Mouse (Mus musculus) heart, adult 2 months (tissue): ENCODE measurements around the gene 2010109A12Rik. TPM values are rescaled to one million over a fixed set of nuclear protein-coding genes. Genes with fewer than 3 reads are reported as not detected.
A peak's percentile ranks its signal among the peaks of the same experiment; 100 is the strongest.

Experiments
- DNase-seq, 2 experiments: peaks; one replicate each; pipeline ENCODE4 v3.0.0; 2021
- H3K27ac ChIP-seq: fragments of 200-600 bp; 2 replicates; pipeline ENCODE4 v1.8.1; 2022
- H3K27me3 ChIP-seq: fragments of 200-500 bp; 2 replicates; pipeline ENCODE4 v1.6.1; 2012; ENCODE audit warnings: mild to moderate bottlenecking, low read length, inconsistent platforms, mixed read lengths; ENCODE audit not compliant: control insufficient read depth, insufficient read depth
- H3K36me3 ChIP-seq: fragments of 200-500 bp; 2 replicates; pipeline ENCODE4 v1.6.1; 2012; ENCODE audit warnings: low read length, inconsistent platforms; ENCODE audit not compliant: control insufficient read depth, insufficient read depth
- H3K4me1 ChIP-seq: fragments of 200-500 bp; 2 replicates; pipeline ENCODE4 v1.6.1; 2011; ENCODE audit warnings: low read length; ENCODE audit not compliant: control insufficient read depth, insufficient read depth
- H3K4me3 ChIP-seq: fragments of 200-600 bp; 2 replicates; pipeline ENCODE4 v1.8.1; 2022
- H3K79me2 ChIP-seq: fragments of 200-500 bp; replicated peaks from 2 replicates; pipeline ENCODE4 v1.6.1; 2012; ENCODE audit warnings: mild to moderate bottlenecking, inconsistent platforms, low read length, moderate library complexity, mixed read lengths; ENCODE audit not compliant: control insufficient read depth, insufficient read depth
- H3K9ac ChIP-seq: fragments of 200-500 bp; 2 replicates; pipeline ENCODE4 v1.6.1; 2012; ENCODE audit warnings: low read depth, mild to moderate bottlenecking, control low read depth, inconsistent platforms, low read length, mixed read lengths
- CTCF ChIP-seq: fragments of 200-600 bp; IDR thresholded peaks from 2 replicates; pipeline ENCODE4 v1.8.1; 2022; ENCODE audit warnings: antibody characterized with exemption, mild to moderate bottlenecking, moderate library complexity
- EP300 ChIP-seq: fragments of 200-500 bp; IDR thresholded peaks from 2 replicates; pipeline ENCODE4 v1.6.1; 2011; ENCODE audit warnings: low read depth, low read length, control low read depth; ENCODE audit not compliant: insufficient read depth
- POLR2A ChIP-seq: fragments of 200-500 bp; IDR thresholded peaks from 2 replicates; pipeline ENCODE4 v1.6.1; 2011; ENCODE audit warnings: mild to moderate bottlenecking, low read depth, low read length, control low read depth; ENCODE audit not compliant: insufficient read depth
- WGBS: fragments of 180-500 bp; shearing (Covaris S2); methylation state at CpG from one replicate; pipeline ENCODE4 v1.1.7; 2018; 5-methylcytosine and 5-hydroxymethylcytosine counted together
- intact Hi-C: fragments of 180-260 bp; cut with DNase I; formaldehyde crosslinking; loops from one replicate; pipeline ENCODE4 v1.15.1; 2025
- long read RNA-seq: library from polyadenylated mRNA; stranded (forward); transcript quantifications from one replicate; pipeline ENCODE4 v2.0.0, GENCODE M21; 2021
- polyA plus RNA-seq: library from polyadenylated mRNA; depleted of rRNA; stranded (reverse); fragments of >200 nt; gene quantifications from 2 replicates; pipeline ENCODE4 v1.2.3, GENCODE M21; 2012; rRNA removed
- total RNA-seq, 2 experiments: library from RNA; stranded (reverse); gene quantifications; 2 replicates each; pipeline ENCODE4 v1.2.3; 2021

The 2010109A12Rik gene
- total RNA-seq = under 1 TPM; 0.57 to 0.59 TPM
- polyA plus RNA-seq = not detected in 2 replicates
- long read RNA-seq = 0 reads

- TF ChIP-seq EP300 = no peak; the same call in 1 of the 2 replicates
- TF ChIP-seq POLR2A = peak; percentile 93
- TF ChIP-seq CTCF = no peak
- intact Hi-C loops = loop anchor here (1.0 kb wide), 1 partner anchor 61 kb away; the partner anchor contains the start of gene Ccng2
- Histone ChIP-seq H3K36me3 (peaks cover 10% of the 10 kb centered on the region), H3K4me1 (peaks cover 2% of the 10 kb centered on the region), H3K27me3 (no peaks in the 10 kb centered on the region), H3K79me2 (no peaks in the 10 kb centered on the region; the same call in none of the 2 replicates), H3K27ac (peak within 1 kb of the TSS; percentile 100), H3K9ac (peak within 1 kb of the TSS; percentile 99), H3K4me3 (peak within 1 kb of the TSS; percentile 77)
- under 1% methylated on average over 78 of the region's 79 CpGs for WGBS
- peak; percentile 97 to 98 for DNase-seq
These were observed at the start of gene 2010109A12Rik, which contains the start of gene Ccni for GRCm38 (mm10) chr5:93206109-93207005. Gene 2010109A12Rik (plus strand): TSS chr5:93206518. Gene Ccni (minus strand): TSS chr5:93206495.

GRCm38 (mm10) chr5:93163541-93163940 lies 42.8 kb upstream of the 2010109A12Rik start:
- Histone ChIP-seq H3K4me3 (no peak overlapping the region), H3K27ac (no peak overlapping the region), H3K9ac (no peak overlapping the region), H3K36me3 (no peaks in the 10 kb centered on the region), H3K79me2 (no peaks in the 10 kb centered on the region), H3K27me3 (no peaks in the 10 kb centered on the region), H3K4me1 (no peaks in the 10 kb centered on the region)
- intact Hi-C loops = loop anchor here (1.0 to 10.0 kb wide), 6 partner anchors 71 to 489 kb away; partner anchors contain the start of gene Ccdc158
- WGBS = 66% methylated on average over 3 of the region's 3 CpGs
- DNase-seq = peak; percentile 38 to 51
- TF ChIP-seq EP300 (0 out of 2 replicates have a peak, but pooled peaks have one; percentile 11), POLR2A (no peak), CTCF (peak; percentile 71)

DNA sequence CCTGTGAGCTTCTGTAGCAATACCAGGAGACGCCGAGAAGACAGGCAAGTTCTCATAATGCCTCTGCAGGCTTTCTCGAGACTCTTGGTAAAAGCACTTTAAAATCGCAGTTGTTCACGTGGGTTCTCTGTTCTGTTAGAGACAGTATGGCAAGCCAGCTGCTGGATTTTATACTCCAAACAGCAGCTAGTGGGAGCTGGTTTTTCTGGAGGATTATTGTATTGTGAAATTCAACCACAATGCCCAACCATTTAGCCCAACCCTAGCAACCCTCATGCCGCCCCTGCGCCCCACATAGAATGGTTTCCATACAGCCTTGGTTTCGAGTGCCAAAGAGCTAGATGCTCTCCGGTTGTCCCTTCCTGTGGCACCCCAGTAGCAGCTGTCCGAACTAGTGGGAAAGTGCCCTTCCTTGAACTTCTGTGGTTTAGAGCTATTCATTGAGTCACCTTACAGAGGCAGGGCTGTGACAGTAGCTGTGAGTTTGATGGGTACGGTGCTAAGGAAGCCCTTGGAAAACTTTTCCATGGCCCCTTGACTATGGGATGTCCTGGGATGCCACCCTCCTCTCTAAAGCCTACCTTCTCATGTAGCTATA lies 38.3 kb upstream of the 2010109A12Rik start:
- intact Hi-C loops = loop anchor here (10.0 kb wide), 1 partner anchor 493 kb away; the partner anchor contains the start of gene Ccdc158
- H3K27me3 ChIP-seq = no peaks in the 10 kb centered on the region
- peak in 1 of 2 experiments; percentile 11 for DNase-seq
- no peak overlapping the region for H3K27ac ChIP-seq
- no peaks in the 10 kb centered on the region for H3K4me1 ChIP-seq
- H3K36me3 ChIP-seq = no peaks in the 10 kb centered on the region
- 93% methylated on average over 11 of the region's 11 CpGs for WGBS
- no peaks in the 10 kb centered on the region for H3K79me2 ChIP-seq
- TF ChIP-seq EP300 (no peak), CTCF (peak; percentile 35)
- H3K4me3 ChIP-seq = no peak overlapping the region
- H3K9ac ChIP-seq = no peak overlapping the region

- Histone ChIP-seq H3K4me3 (no peak overlapping the region), H3K36me3 (no peaks in the 10 kb centered on the region), H3K27me3 (no peaks in the 10 kb centered on the region), H3K9ac (no peak overlapping the region), H3K4me1 (no peaks in the 10 kb centered on the region), H3K27ac (no peak overlapping the region), H3K79me2 (no peaks in the 10 kb centered on the region)
- TF ChIP-seq CTCF = no peak
- TF ChIP-seq POLR2A = no peak
- TF ChIP-seq EP300 = no peak
- DNase-seq = no peak
- 88% methylated on average over 6 of the region's 6 CpGs for WGBS
- intact Hi-C loops = loop anchor here (10.0 kb wide), 1 partner anchor 494 kb away; the partner anchor contains the start of gene Ccdc158
These were observed 37.7 kb upstream of the 2010109A12Rik start for GRCm38 (mm10) chr5:93168654-93169053.

DNA sequence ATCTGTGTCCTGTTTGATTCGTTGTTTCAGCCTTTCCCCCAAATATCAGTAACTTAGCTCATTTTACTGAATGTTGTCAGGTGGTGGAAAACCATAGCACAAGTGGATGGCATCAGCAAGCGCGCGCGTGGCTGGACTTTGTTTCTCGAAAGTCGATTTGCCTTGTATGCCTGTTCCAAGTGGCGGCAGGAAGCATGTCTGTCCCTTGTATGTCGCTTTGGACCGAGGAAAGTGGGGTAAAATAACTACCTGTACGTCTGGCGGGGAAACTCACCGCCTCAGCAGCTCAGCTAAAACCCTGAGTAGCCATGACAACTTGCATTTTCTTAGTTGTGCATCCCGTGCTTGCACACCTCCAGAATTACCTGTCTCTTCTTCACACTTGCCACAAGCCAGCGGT lies 34.9 kb upstream of the 2010109A12Rik start:
- TF ChIP-seq POLR2A (no peak), EP300 (no peak), CTCF (no peak)
- no peaks in the 10 kb centered on the region for H3K79me2 ChIP-seq
- DNase-seq = no peak
- no peaks in the 10 kb centered on the region for H3K36me3 ChIP-seq
- no peak overlapping the region for H3K9ac ChIP-seq
- intact Hi-C loops = no loop called here
- 93% methylated on average over 15 of the region's 15 CpGs for WGBS
- H3K27ac ChIP-seq = no peak overlapping the region
- H3K4me1 ChIP-seq = no peaks in the 10 kb centered on the region
- H3K27me3 ChIP-seq = no peaks in the 10 kb centered on the region
- H3K4me3 ChIP-seq = no peak overlapping the region
